Mouse (Mus musculus) ES-Bruce4 (cell line): ENCODE results near the gene Abca8b.

Source experiments
- CTCF ChIP-seq: IDR thresholded peaks from one replicate; pipeline ENCODE4 v1.8.1; 2011; ENCODE audit warnings: low read depth, low read length
- EP300 ChIP-seq: IDR thresholded peaks from 2 replicates; pipeline ENCODE4 v1.6.1; 2011; ENCODE audit warnings: low read depth, low read length; ENCODE audit not compliant: insufficient read depth

DNA sequence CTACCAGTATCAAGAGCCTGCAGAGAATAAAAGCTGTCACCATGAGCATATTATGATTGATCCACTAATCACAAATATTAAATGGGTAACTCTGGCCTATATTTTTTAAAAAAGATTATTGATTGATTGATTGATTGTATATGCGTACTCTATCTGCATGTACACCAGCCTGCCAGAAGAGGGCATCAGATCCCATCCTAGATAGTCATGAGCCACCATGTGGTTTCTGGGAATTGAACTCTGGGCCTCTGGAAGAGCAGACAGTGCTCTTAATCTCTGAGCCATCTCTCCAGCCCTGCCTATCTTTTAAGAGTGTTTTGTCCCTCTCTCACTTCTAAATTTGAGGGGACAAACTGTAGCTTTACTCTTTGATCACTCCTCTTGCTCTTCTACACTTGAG is 40.5 kb downstream of the Abca8b start:
- TF ChIP-seq EP300, result no peak
- TF ChIP-seq CTCF, result peak; percentile 22
